Mouse (Mus musculus) forebrain, postnatal 0 days (tissue): ENCODE results near the gene Pde1c. TPM values are rescaled to one million over a fixed set of nuclear protein-coding genes. Genes with fewer than 3 reads are reported as not detected.
A peak's percentile ranks its signal among the peaks of the same experiment; 100 is the strongest.
"Not testable (repeated sequence)": the region's sequence is repeated elsewhere in the genome, so short reads cannot be mapped to it uniquely, and the experiment has no call there.

Experiments used
- ATAC-seq: fragments of 200-750 bp; cut with Nextera tagmentation; 2 replicates; pipeline ENCODE4 v1.8.0; 2017; ENCODE audit warnings: mild to moderate bottlenecking, moderate library complexity
- DNase-seq: peaks from one replicate; pipeline ENCODE4 v3.0.0-alpha.2; 2015
- H3K27ac ChIP-seq: fragments of 300-500 bp; sonication (generic); 2 replicates; pipeline ENCODE4 v1.5.1; 2014; ENCODE audit warnings: low read depth, mild to moderate bottlenecking, antibody characterized with exemption, low read length, moderate library complexity, mixed read lengths
- H3K27me3 ChIP-seq: fragments of 300-500 bp; sonication (generic); 2 replicates; pipeline ENCODE4 v1.6.1; 2014; ENCODE audit warnings: mild to moderate bottlenecking, low read length, mixed read lengths; ENCODE audit not compliant: insufficient read depth
- H3K36me3 ChIP-seq: fragments of 300-500 bp; sonication (generic); 2 replicates; pipeline ENCODE4 v1.6.1; 2014; ENCODE audit warnings: mild to moderate bottlenecking, moderate library complexity; ENCODE audit not compliant: insufficient read depth
- H3K4me1 ChIP-seq: fragments of 300-500 bp; sonication (generic); 2 replicates; pipeline ENCODE4 v1.6.1; 2014; ENCODE audit warnings: antibody characterized with exemption; ENCODE audit not compliant: insufficient read depth
- H3K4me2 ChIP-seq: fragments of 300-500 bp; sonication (generic); 2 replicates; pipeline ENCODE4 v1.6.1; 2014; ENCODE audit warnings: low read depth, mild to moderate bottlenecking, moderate library complexity
- H3K4me3 ChIP-seq: fragments of 300-500 bp; sonication (generic); 2 replicates; pipeline ENCODE4 v1.5.1; 2014; ENCODE audit warnings: low read depth, low read length, mixed read lengths
- H3K9ac ChIP-seq: fragments of 300-500 bp; sonication (generic); 2 replicates; pipeline ENCODE4 v1.6.1; 2014; ENCODE audit warnings: mild to moderate bottlenecking
- H3K9me3 ChIP-seq: fragments of 300-500 bp; sonication (generic); 2 replicates; pipeline ENCODE4 v1.6.1; 2016; ENCODE audit warnings: low read length
- CTCF ChIP-seq: sonication (generic); IDR thresholded peaks from 2 replicates; pipeline ENCODE4 v1.5.1; 2016; ENCODE audit warnings: antibody characterized with exemption, control low read depth, low read depth
- WGBS: fragments of 180-500 bp; shearing (Covaris S2); extraction: QIAGEN DNeasy Blood & Tissue Kit; methylation state at CpG from one replicate; pipeline ENCODE4 v1.1.7; 2014; 5-methylcytosine and 5-hydroxymethylcytosine counted together
- polyA plus RNA-seq: library from polyadenylated mRNA; unstranded; fragments of >200 nt; fragmentation: Nextera tagmentation; extraction: Ambion mirVana; gene quantifications from 2 replicates; pipeline ENCODE4 v1.2.1, GENCODE M21; 2015
- total RNA-seq: library from RNA; depleted of rRNA; stranded (reverse); fragments of >200 nt; gene quantifications from 2 replicates; pipeline ENCODE4 v1.2.3, GENCODE M21; 2014; rRNA removed

Pde1c gene
- total RNA-seq (10.0 and 15.5 TPM in 2 replicates), polyA plus RNA-seq (3.6 and 5.7 TPM in 2 replicates)

- no peaks in the 10 kb centered on the region for H3K9me3 ChIP-seq
- peak within 1 kb of the TSS; percentile 56 for H3K9ac ChIP-seq
- peak within 1 kb of the TSS; percentile 64 for H3K4me3 ChIP-seq
- no peaks in the 10 kb centered on the region for H3K4me1 ChIP-seq
- H3K4me2 ChIP-seq, result peak within 1 kb of the TSS; percentile 96
- no peaks in the 10 kb centered on the region for H3K36me3 ChIP-seq
- TF ChIP-seq CTCF, result no peak
- no peak within 1 kb of the TSS for H3K27ac ChIP-seq
- 2% methylated on average over 48 of the region's 48 CpGs for WGBS
- H3K27me3 ChIP-seq, result no peaks in the 10 kb centered on the region
- DNase-seq, result peak; percentile 33
- ATAC-seq, result peak; percentile 83
Observed at GRCm38 (mm10) chr6:56568470-56569372, at the start of gene Pde1c. TSS of gene Pde1c (minus strand) at chr6:56569103.

- Histone ChIP-seq H3K27ac (no peak overlapping the region), H3K27me3 (no peaks in the 10 kb centered on the region), H3K4me3 (no peak overlapping the region), H3K4me1 (no peaks in the 10 kb centered on the region), H3K36me3 (no peaks in the 10 kb centered on the region), H3K9ac (no peak overlapping the region), H3K9me3 (no peaks in the 10 kb centered on the region), H3K4me2 (no peak overlapping the region)
- DNase-seq (peak; percentile 49), ATAC-seq (peak; percentile 89)
- TF ChIP-seq CTCF, result no peak
- 18% methylated on average over 7 of the region's 7 CpGs for WGBS
Observed at GRCm38 (mm10) chr6:56616982-56617613, 48.2 kb upstream of the Pde1c start.

- TF ChIP-seq CTCF, result no peak
- no peaks in the 10 kb centered on the region for H3K4me1 ChIP-seq
- no peak overlapping the region for H3K4me2 ChIP-seq
- WGBS, result 62% methylated on average over 9 of the region's 10 CpGs
- H3K9me3 ChIP-seq, result no peaks in the 10 kb centered on the region
- no peak overlapping the region for H3K4me3 ChIP-seq
- DNase-seq (no peak), ATAC-seq (0 out of 2 replicates have a peak, but pooled peaks have one; percentile 15)
- no peak overlapping the region for H3K27ac ChIP-seq
- H3K27me3 ChIP-seq, result no peaks in the 10 kb centered on the region
- H3K9ac ChIP-seq, result no peak overlapping the region
- no peaks in the 10 kb centered on the region for H3K36me3 ChIP-seq
Observed at GRCm38 (mm10) chr6:56616228-56616981, 47.5 kb upstream of the Pde1c start.

- not testable (repeated sequence) for H3K36me3 ChIP-seq, H3K4me2 ChIP-seq, H3K4me3 ChIP-seq, H3K27me3 ChIP-seq, H3K9ac ChIP-seq, DNase-seq, ATAC-seq, H3K4me1 ChIP-seq, H3K9me3 ChIP-seq, H3K27ac ChIP-seq
- WGBS, result 69% methylated on average over 1 of the region's 1 CpGs
Observed at GRCm38 (mm10) chr6:56609529-56609928, 40.6 kb upstream of the Pde1c start.

GRCm38 (mm10) chr6:56608277-56608676 lies 39.4 kb upstream of the Pde1c start:
- H3K4me1 ChIP-seq, result no peaks in the 10 kb centered on the region
- peak; percentile 91 for TF ChIP-seq CTCF
- ATAC-seq (peak; percentile 82), DNase-seq (peak; percentile 88)
- H3K4me3 ChIP-seq, result no peak overlapping the region
- no peak overlapping the region for H3K4me2 ChIP-seq
- H3K27ac ChIP-seq, result no peak overlapping the region
- H3K9me3 ChIP-seq, result no peaks in the 10 kb centered on the region
- H3K36me3 ChIP-seq, result no peaks in the 10 kb centered on the region
- no peak overlapping the region for H3K9ac ChIP-seq
- 3% methylated on average over 4 of the region's 4 CpGs for WGBS
- no peaks in the 10 kb centered on the region for H3K27me3 ChIP-seq

GRCm38 (mm10) chr6:56579568-56579967 lies 10.7 kb upstream of the Pde1c start:
- H3K4me1 ChIP-seq, result no peaks in the 10 kb centered on the region
- H3K27ac ChIP-seq, result no peak overlapping the region
- 71% methylated on average over 1 of the region's 1 CpGs for WGBS
- no peak overlapping the region for H3K9ac ChIP-seq
- H3K4me2 ChIP-seq, result no peak overlapping the region
- no peaks in the 10 kb centered on the region for H3K36me3 ChIP-seq
- DNase-seq (no peak), ATAC-seq (no peak)
- no peak overlapping the region for H3K4me3 ChIP-seq
- no peak for TF ChIP-seq CTCF
- no peaks in the 10 kb centered on the region for H3K9me3 ChIP-seq
- no peaks in the 10 kb centered on the region for H3K27me3 ChIP-seq
